Mouse (Mus musculus) erythroblast, embryonic 14.5 days (primary cell): ENCODE results near the gene Reep1.

Experiments used
- GATA1 ChIP-seq: IDR thresholded peaks from 2 replicates; pipeline ENCODE4 v1.6.1; 2012; ENCODE audit warnings: low read length, inconsistent platforms, mixed read lengths
- TAL1 ChIP-seq: IDR thresholded peaks from 3 replicates; pipeline ENCODE4 v1.6.1; 2012; ENCODE audit warnings: low read length, inconsistent platforms, mixed read lengths

- no peak for TF ChIP-seq GATA1
- no peak for TF ChIP-seq TAL1
Observed at GRCm38 (mm10) chr6:71757039-71757894, 49.9 kb downstream of the Reep1 start.
